Mouse (Mus musculus) thymus, postnatal 36 days (tissue): ENCODE measurements at regions not wholly inside any gene's neighbourhood (a gene's known extent, or its start where the extent isn't known, plus 50 kb on each side); places are given as distances from the start of the nearest gene placed in this dataset.
A peak's percentile ranks its signal among the peaks of the same experiment; 100 is the strongest.
"Not testable (repeated sequence)": the region's sequence is repeated elsewhere in the genome, so short reads cannot be mapped to it uniquely, and the experiment has no call there.

Experiments used
- DNase-seq, 2 experiments: peaks; one replicate each; pipeline ENCODE4 v3.0.0; 2022; ENCODE audit warnings: mixed read lengths in 2 of 2

GRCm38 (mm10) chr3:15022773-15023172 is 136.7 kb downstream of the Car2 start:
- no peak for DNase-seq

GRCm38 (mm10) chr3:15040866-15041528 is 154.9 kb downstream of the Car2 start:
- DNase-seq: no peak

GRCm38 (mm10) chr3:15053968-15054367 is 167.9 kb downstream of the Car2 start:
- no peak for DNase-seq

- not testable (repeated sequence) for DNase-seq
These were observed 169.6 kb downstream of the Car2 start for GRCm38 (mm10) chr3:15055516-15056256.

GRCm38 (mm10) chr3:15056788-15057585 is 170.9 kb downstream of the Car2 start:
- not testable (repeated sequence) for DNase-seq

- no peak for DNase-seq
These were observed 179.6 kb downstream of the Car2 start for GRCm38 (mm10) chr3:15065681-15066080.

- DNase-seq: no peak
These were observed 182.2 kb downstream of the Car2 start for GRCm38 (mm10) chr3:15068256-15068655.

GRCm38 (mm10) chr3:15071030-15071883 is 185.2 kb downstream of the Car2 start:
- DNase-seq: peak in 1 of 2 experiments; percentile 9

- no peak for DNase-seq
These were observed 187.3 kb downstream of the Car2 start for GRCm38 (mm10) chr3:15073405-15073804.

- DNase-seq: no peak
These were observed 187.8 kb downstream of the Car2 start for GRCm38 (mm10) chr3:15073847-15074246.

GRCm38 (mm10) chr3:15074949-15075348 is 188.9 kb downstream of the Car2 start:
- no peak for DNase-seq

- DNase-seq: no peak
These were observed 204.1 kb downstream of the Car2 start for GRCm38 (mm10) chr3:15090124-15090523.

- DNase-seq: no peak
These were observed 212.2 kb downstream of the Car2 start for GRCm38 (mm10) chr3:15098206-15098817.

- DNase-seq: no peak
These were observed 212.9 kb downstream of the Car2 start for GRCm38 (mm10) chr3:15098981-15099380.

- peak; percentile 47 to 68 for DNase-seq
These were observed 219.6 kb downstream of the Car2 start for GRCm38 (mm10) chr3:15105627-15106026.

- no peak for DNase-seq
These were observed 220.2 kb downstream of the Car2 start for GRCm38 (mm10) chr3:15106281-15106680.

- DNase-seq: no peak
These were observed 221.2 kb downstream of the Car2 start for GRCm38 (mm10) chr3:15107301-15107700.

GRCm38 (mm10) chr3:15108239-15108934 is 222.3 kb downstream of the Car2 start:
- no peak for DNase-seq

GRCm38 (mm10) chr3:15110037-15110748 is 221.9 kb downstream of the Gm9733 start:
- no peak for DNase-seq

GRCm38 (mm10) chr3:15112177-15112838 is 219.8 kb downstream of the Gm9733 start:
- no peak for DNase-seq
